Mouse (Mus musculus): ENCODE results near the gene Odf2.
A peak's percentile ranks its signal among the peaks of the same experiment; 100 is the strongest.

GRCm38 (mm10) chr2:29889991-29890833 is 1.2 kb downstream of the Odf2 start:
- TF ChIP-seq CTCF (IDR thresholded peaks at IDR 0.05; ENCODE audit: low read depth) (peak; percentile 25; the same call in 1 of the 2 replicates), EP300 (IDR thresholded peaks at IDR 0.05; ENCODE audit: low read depth) (no peak)
